Mouse (Mus musculus) olfactory bulb, adult 2 months (tissue): ENCODE data around the gene Gnb4.

ENCODE experiments used
- CTCF ChIP-seq: fragments of 200-500 bp; IDR thresholded peaks from 2 replicates; pipeline ENCODE4 v1.5.1; 2012; ENCODE audit warnings: low read depth, mild to moderate bottlenecking, low read length, moderate library complexity; ENCODE audit not compliant: insufficient read depth
- POLR2A ChIP-seq: fragments of 200-500 bp; IDR thresholded peaks from 2 replicates; pipeline ENCODE4 v1.6.1; 2012; ENCODE audit warnings: mild to moderate bottlenecking, low read depth, low read length, moderate library complexity; ENCODE audit not compliant: insufficient read depth

DNA sequence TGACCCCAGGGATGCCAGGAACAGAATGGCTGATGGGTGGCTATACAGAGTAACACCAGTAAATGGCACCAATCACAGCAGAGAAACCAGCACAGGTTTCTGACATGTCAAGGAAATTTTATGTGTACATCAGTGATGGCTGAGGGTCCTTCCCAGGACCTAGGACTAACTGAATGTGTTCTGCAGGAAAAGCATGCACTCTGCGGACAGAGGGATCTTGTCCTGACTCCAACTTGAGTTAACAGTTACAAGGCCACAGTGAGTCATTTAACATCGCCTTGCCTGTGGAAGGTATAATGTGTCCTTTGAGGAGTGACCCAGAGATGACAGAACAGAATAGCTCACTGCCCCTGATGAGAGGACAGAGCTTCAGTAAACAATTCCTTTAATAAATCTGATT lies 1.6 kb downstream of the Gnb4 start:
- TF ChIP-seq POLR2A (no peak), CTCF (no peak)
